Mouse (Mus musculus) neural tube, embryonic 13.5 days (tissue): ENCODE results near the gene Ntn5. TPM values are rescaled to one million over a fixed set of nuclear protein-coding genes. Genes with fewer than 3 reads are reported as not detected.

ENCODE experiments used
- polyA plus RNA-seq: library from polyadenylated mRNA; unstranded; fragments of >200 nt; fragmentation: Nextera tagmentation; extraction: Ambion mirVana; gene quantifications from 2 replicates; pipeline ENCODE4 v1.2.1, GENCODE M21; 2015

The Ntn5 gene
- polyA plus RNA-seq, 1 experiment from 2014 or later: 2.6 TPM

Other genes starting within 250 kb of the Ntn5 start
- gene Gys1, start 249.2 kb upstream of the Ntn5 start, polyA plus RNA-seq: 21.5 and 25.9 TPM in 2 replicates
- 89.7 and 111 TPM in 2 replicates for gene Ruvbl2, start 245.9 kb upstream of the Ntn5 start, polyA plus RNA-seq
- 6,282 and 6,442 TPM in 2 replicates for gene Ftl1, start 224.1 kb upstream of the Ntn5 start, polyA plus RNA-seq
- 184 and 237 TPM in 2 replicates for gene Bax, start 217.1 kb upstream of the Ntn5 start, polyA plus RNA-seq
- gene Tulp2, start 202.1 kb upstream of the Ntn5 start, polyA plus RNA-seq: 0.13 and 0.29 TPM in 2 replicates
- not detected in 2 replicates for gene Gm45808, start 197.2 kb upstream of the Ntn5 start, polyA plus RNA-seq
- gene Dhdh, start 195.2 kb upstream of the Ntn5 start, polyA plus RNA-seq: 3.2 and 3.4 TPM in 2 replicates
- 116 and 121 TPM in 2 replicates for gene Nucb1, start 173.6 kb upstream of the Ntn5 start, polyA plus RNA-seq
- gene Ppp1r15a, start 157.8 kb upstream of the Ntn5 start, polyA plus RNA-seq: 17.2 and 20.9 TPM in 2 replicates
- 4.1 and 7.9 TPM in 2 replicates for gene Plekha4, start 157.7 kb upstream of the Ntn5 start, polyA plus RNA-seq
- 0.52 and 1.7 TPM in 2 replicates for gene Hsd17b14, start 129.1 kb upstream of the Ntn5 start, polyA plus RNA-seq
- gene Bcat2, start 113.9 kb upstream of the Ntn5 start, polyA plus RNA-seq: 24.0 and 24.1 TPM in 2 replicates
- gene Fgf21, start 68.5 kb upstream of the Ntn5 start, polyA plus RNA-seq: not detected in 2 replicates
- gene Fut1, start 66.7 kb upstream of the Ntn5 start, polyA plus RNA-seq: not detected in 2 replicates
- gene Izumo1, start 62.2 kb upstream of the Ntn5 start, polyA plus RNA-seq: 0.10 TPM in 1 of 2 replicates, not detected in the other
- gene Rasip1, start 56.5 kb upstream of the Ntn5 start, polyA plus RNA-seq: 13.1 TPM in 2 replicates
- 3.1 and 3.4 TPM in 2 replicates for gene Mamstr, start 44.0 kb upstream of the Ntn5 start, polyA plus RNA-seq
- 0.15 TPM in 1 of 2 replicates, not detected in the other for gene Fut2, start 17.6 kb upstream of the Ntn5 start, polyA plus RNA-seq
- 0.52 and 0.93 TPM in 2 replicates for gene Sec1, start 10.4 kb downstream of the Ntn5 start, polyA plus RNA-seq
- gene Car11, start 15.8 kb downstream of the Ntn5 start, polyA plus RNA-seq: 44.5 and 46.0 TPM in 2 replicates
- 3.1 and 4.1 TPM in 2 replicates for gene Dbp, start 21.1 kb downstream of the Ntn5 start, polyA plus RNA-seq
- 570 and 614 TPM in 2 replicates for gene Rpl18, start 31.4 kb downstream of the Ntn5 start, polyA plus RNA-seq
- 25.1 and 26.3 TPM in 2 replicates for gene Sphk2, start 34.0 kb downstream of the Ntn5 start, polyA plus RNA-seq
- 0.39 and 0.55 TPM in 2 replicates for gene Fam83e, start 37.2 kb downstream of the Ntn5 start, polyA plus RNA-seq
- gene Spaca4, start 41.8 kb downstream of the Ntn5 start, polyA plus RNA-seq: not detected in 2 replicates
- 17.2 and 17.4 TPM in 2 replicates for gene Lmtk3, start 99.7 kb downstream of the Ntn5 start, polyA plus RNA-seq
- 4.9 and 5.2 TPM in 2 replicates for gene Sult2b1, start 100.6 kb downstream of the Ntn5 start, polyA plus RNA-seq
- gene Cyth2, start 130.6 kb downstream of the Ntn5 start, polyA plus RNA-seq: 292 and 303 TPM in 2 replicates
- gene Kcnj14, start 140.8 kb downstream of the Ntn5 start, polyA plus RNA-seq: 0.85 and 0.93 TPM in 2 replicates
- gene Grwd1, start 146.9 kb downstream of the Ntn5 start, polyA plus RNA-seq: 34.6 and 37.2 TPM in 2 replicates
- gene Kdelr1, start 188.8 kb downstream of the Ntn5 start, polyA plus RNA-seq: 41.9 and 44.6 TPM in 2 replicates
- 1.6 and 2.1 TPM in 2 replicates for gene Grin2d, start 194.4 kb downstream of the Ntn5 start, polyA plus RNA-seq
- not detected in 2 replicates for gene Syngr4, start 212.7 kb downstream of the Ntn5 start, polyA plus RNA-seq
- 4.7 and 5.1 TPM in 2 replicates for gene Tmem143, start 212.9 kb downstream of the Ntn5 start, polyA plus RNA-seq
- 47.4 and 51.6 TPM in 2 replicates for gene Emp3, start 237.4 kb downstream of the Ntn5 start, polyA plus RNA-seq
- 3.4 and 3.8 TPM in 2 replicates for gene Ccdc114, start 240.1 kb downstream of the Ntn5 start, polyA plus RNA-seq